Mouse (Mus musculus) hindbrain, embryonic 10.5 days (tissue): ENCODE data around the gene Cdhr2. TPM values are rescaled to one million over a fixed set of nuclear protein-coding genes. Genes with fewer than 3 reads are reported as not detected.

Experiments
- DNase-seq: peaks from one replicate; pipeline ENCODE4 v3.0.0-alpha.2; 2017; ENCODE audit warnings: low spot score
- H3K27ac ChIP-seq: fragments of 300-500 bp; sonication (generic); 2 replicates; pipeline ENCODE4 v1.5.1; 2016; ENCODE audit warnings: mild to moderate bottlenecking, moderate library complexity
- H3K27me3 ChIP-seq: fragments of 300-500 bp; sonication (generic); 2 replicates; pipeline ENCODE4 v1.6.1; 2016; ENCODE audit warnings: mild to moderate bottlenecking; ENCODE audit not compliant: poor library complexity, insufficient read depth, severe bottlenecking
- H3K36me3 ChIP-seq: fragments of 300-500 bp; sonication (generic); 2 replicates; pipeline ENCODE4 v1.6.1; 2016; ENCODE audit warnings: mild to moderate bottlenecking, moderate library complexity
- H3K4me1 ChIP-seq: fragments of 300-500 bp; sonication (generic); replicated peaks from 2 replicates; pipeline ENCODE4 v1.6.1; 2016; ENCODE audit warnings: mild to moderate bottlenecking
- H3K4me3 ChIP-seq: fragments of 300-500 bp; sonication (generic); 2 replicates; pipeline ENCODE4 v1.5.1; 2016; ENCODE audit warnings: mild to moderate bottlenecking, moderate library complexity
- H3K9me3 ChIP-seq: fragments of 300-500 bp; sonication (generic); 2 replicates; pipeline ENCODE4 v1.6.1; 2016; ENCODE audit warnings: mild to moderate bottlenecking, moderate library complexity
- WGBS: fragments of 180-500 bp; shearing (Covaris S2); methylation state at CpG from one replicate; pipeline ENCODE4 v1.1.7; 2016; 5-methylcytosine and 5-hydroxymethylcytosine counted together
- polyA plus RNA-seq: library from polyadenylated mRNA; unstranded; fragments of >200 nt; fragmentation: Nextera tagmentation; extraction: Ambion mirVana; gene quantifications from 2 replicates; pipeline ENCODE4 v1.2.1, GENCODE M21; 2016

Gene Cdhr2
- polyA plus RNA-seq, 1 experiment from 2014 or later: 0.07 TPM

DNA sequence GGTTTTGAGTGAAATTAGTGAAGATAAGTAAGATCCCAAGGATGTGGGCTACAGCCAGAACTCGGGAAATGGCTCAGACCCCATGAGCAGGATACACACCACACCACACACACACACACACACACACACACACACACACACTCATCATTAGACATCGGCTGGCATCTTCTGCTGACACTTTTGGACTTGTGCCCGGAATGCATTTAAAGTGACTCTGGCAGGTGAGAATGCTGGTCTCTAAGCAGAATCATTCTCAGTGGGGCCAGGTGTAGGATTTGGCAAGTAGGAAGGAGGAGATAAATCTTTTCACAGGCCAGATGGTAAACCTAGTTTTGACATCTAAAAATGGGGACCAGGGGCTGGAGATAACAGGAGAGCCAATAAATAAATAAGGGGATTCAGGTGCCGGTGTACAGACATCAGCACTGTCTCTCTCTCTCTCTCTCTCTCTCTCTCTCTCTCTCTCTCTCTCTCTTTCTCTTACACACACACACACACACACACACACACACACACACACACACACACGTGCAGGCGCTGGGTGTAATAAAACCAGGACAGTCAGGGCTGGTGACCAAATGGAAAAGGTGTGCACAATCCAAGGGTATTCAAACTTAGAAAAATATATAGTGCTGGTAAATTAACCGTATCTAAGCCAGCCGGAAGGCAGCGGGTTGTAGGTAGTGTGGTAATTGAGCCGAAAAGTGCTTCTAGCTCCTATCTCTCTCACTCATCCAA is 56.0 kb downstream of the Cdhr2 start:
- WGBS: 53% methylated on average over 10 of the region's 10 CpGs
- H3K9me3 ChIP-seq: no peaks in the 10 kb centered on the region
- no peak for DNase-seq
- H3K27me3 ChIP-seq: peaks cover 85% of the 10 kb centered on the region
- peak overlapping the region; percentile 60 for H3K4me3 ChIP-seq
- no peaks in the 10 kb centered on the region for H3K36me3 ChIP-seq
- H3K4me1 ChIP-seq: peaks cover 48% of the 10 kb centered on the region
- peak overlapping the region; percentile 84 for H3K27ac ChIP-seq

DNA sequence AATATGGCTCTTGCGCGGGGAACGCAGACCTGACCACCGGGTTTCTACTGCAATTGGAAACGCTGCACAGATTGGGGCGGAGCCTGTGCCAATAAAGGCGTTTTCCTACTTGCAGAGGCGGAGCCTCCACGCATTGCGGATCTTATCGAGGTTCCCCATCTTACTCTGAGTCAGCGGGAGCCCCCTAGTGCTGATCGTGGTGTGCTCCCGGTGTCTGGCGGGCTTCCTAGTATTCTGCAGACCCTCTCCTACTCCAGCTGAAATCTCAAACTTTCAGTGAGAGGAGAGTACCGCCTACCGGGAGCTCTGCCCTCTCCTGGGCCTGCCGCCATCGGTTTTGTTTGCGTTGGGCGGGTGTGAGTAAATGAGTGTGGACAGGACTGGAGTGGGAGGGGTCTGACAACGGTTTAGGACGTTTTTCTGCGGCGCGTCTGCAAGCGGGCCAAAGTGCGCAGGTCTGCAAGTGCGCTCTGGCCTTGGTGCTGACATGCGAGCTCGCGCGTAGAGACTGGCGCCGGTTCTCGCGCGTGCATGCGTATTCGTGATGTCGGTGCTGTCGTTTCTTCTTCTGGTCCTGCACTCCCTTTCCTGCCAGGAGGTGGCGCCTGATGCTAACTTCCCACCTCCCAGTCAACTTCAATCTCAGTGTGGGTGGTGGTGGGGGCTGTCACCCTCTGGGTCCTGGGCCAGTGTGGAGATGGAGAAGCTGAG is 56.9 kb downstream of the Cdhr2 start:
- DNase-seq: peak; percentile 92
- under 1% methylated on average over 43 of the region's 43 CpGs for WGBS

DNA sequence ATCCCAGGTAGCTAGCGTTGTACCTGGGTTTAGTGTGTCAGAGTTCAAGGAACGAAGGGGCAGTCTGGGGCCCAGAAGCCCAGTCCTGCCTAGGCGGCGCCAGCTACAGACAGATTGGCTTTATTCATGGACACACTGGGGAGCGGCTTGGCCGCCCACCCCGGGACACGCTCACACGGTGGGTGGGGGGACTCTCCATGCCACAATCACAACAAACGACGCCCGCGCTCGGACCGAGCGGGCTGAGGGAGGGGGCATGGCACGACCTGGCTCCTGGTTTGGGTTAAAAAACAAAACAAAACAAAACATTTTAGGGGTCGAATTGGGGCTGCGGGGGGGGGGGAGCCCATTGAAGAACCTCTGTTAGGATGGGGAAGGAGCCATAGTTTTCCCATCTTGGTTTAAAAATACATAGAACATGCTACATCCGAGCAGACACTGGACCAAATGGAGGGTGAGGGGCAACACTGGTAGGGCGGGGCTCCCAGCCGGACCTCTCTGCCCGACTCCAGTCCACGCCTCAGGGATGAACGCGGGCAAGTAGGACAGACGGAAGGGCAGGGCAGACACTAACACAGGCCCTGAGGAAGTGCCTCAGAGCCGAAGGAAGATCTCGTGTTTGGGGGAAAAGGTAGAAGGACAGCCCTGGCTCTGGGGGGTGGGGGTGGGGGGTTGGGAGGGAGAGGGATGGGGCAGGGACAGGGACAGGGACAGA is 57.7 kb downstream of the Cdhr2 start:
- H3K27me3 ChIP-seq: peaks cover 85% of the 10 kb centered on the region
- peak overlapping the region; percentile 84 for H3K27ac ChIP-seq
- H3K36me3 ChIP-seq: no peaks in the 10 kb centered on the region
- peak; percentile 11 for DNase-seq
- WGBS: 1% methylated on average over 29 of the region's 29 CpGs
- peaks cover 49% of the 10 kb centered on the region for H3K4me1 ChIP-seq
- no peaks in the 10 kb centered on the region for H3K9me3 ChIP-seq
- peak overlapping the region; percentile 60 for H3K4me3 ChIP-seq

More for the DNA sequence above, 56.9 kb downstream of the Cdhr2 start:
- Histone ChIP-seq H3K4me1 (peaks cover 48% of the 10 kb centered on the region), H3K36me3 (no peaks in the 10 kb centered on the region), H3K4me3 (peak overlapping the region; percentile 60), H3K27me3 (peaks cover 85% of the 10 kb centered on the region), H3K9me3 (no peaks in the 10 kb centered on the region), H3K27ac (peak overlapping the region; percentile 84)

- Histone ChIP-seq H3K36me3 (no peaks in the 10 kb centered on the region), H3K9me3 (no peaks in the 10 kb centered on the region), H3K27ac (peak overlapping the region; percentile 84), H3K4me1 (peaks cover 53% of the 10 kb centered on the region), H3K27me3 (peaks cover 85% of the 10 kb centered on the region), H3K4me3 (peak overlapping the region; percentile 60)
- DNase-seq: peak; percentile 50
- WGBS: 2% methylated on average over 7 of the region's 7 CpGs
These were observed 58.2 kb downstream of the Cdhr2 start for GRCm38 (mm10) chr13:54759496-54759895.

DNA sequence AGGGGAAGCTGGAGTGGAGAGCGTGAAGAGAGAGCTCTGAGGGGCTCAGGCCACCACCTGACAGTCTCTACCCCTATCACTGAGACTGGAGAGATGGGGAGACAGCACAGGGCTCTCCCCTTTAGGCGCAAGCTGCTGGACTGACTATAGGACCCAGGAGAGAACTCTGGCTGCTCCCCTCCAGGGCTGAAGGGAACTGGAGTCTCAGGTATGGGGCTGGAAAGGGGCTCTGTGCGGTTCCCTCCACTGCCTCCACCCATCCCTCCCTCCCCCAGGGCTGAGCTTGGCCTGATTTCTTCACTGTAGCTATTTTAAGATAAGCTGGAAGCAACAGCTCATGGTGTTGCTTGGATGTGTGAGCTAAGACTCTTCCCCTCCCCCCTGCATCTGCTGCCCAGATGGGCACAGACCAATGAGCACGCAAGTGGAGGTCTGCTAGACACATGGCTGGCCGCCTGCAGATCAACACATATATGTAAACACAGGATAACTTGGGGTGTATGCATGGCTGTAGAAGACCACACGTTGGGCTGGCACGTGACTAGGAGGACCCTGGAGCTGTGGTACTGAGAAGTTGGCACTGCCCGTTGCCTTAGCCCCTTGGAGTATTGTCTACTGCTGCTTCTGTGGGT is 59.0 kb downstream of the Cdhr2 start:
- no peaks in the 10 kb centered on the region for H3K9me3 ChIP-seq
- H3K27ac ChIP-seq: peak overlapping the region; percentile 84; the same call in 1 of the 2 replicates
- WGBS: 62% methylated on average over 8 of the region's 8 CpGs
- H3K36me3 ChIP-seq: no peaks in the 10 kb centered on the region
- H3K27me3 ChIP-seq: peaks cover 87% of the 10 kb centered on the region
- peak; percentile 44 for DNase-seq
- no peak overlapping the region for H3K4me3 ChIP-seq
- peaks cover 58% of the 10 kb centered on the region for H3K4me1 ChIP-seq

- H3K9me3 ChIP-seq: no peaks in the 10 kb centered on the region
- H3K36me3 ChIP-seq: no peaks in the 10 kb centered on the region
- DNase-seq: no peak
- no peak overlapping the region for H3K4me3 ChIP-seq
- peaks cover 87% of the 10 kb centered on the region for H3K27me3 ChIP-seq
- 66% methylated on average over 7 of the region's 7 CpGs for WGBS
- H3K27ac ChIP-seq: 0 out of 2 replicates have a peak overlapping the region, but pooled peaks have one; percentile 45
- peaks cover 60% of the 10 kb centered on the region for H3K4me1 ChIP-seq
These were observed 59.6 kb downstream of the Cdhr2 start for GRCm38 (mm10) chr13:54760906-54761305.

GRCm38 (mm10) chr13:54765281-54766191 is 64.3 kb downstream of the Cdhr2 start:
- 5% methylated on average over 44 of the region's 44 CpGs for WGBS
- no peak for DNase-seq
- peak overlapping the region; percentile 41 for H3K27ac ChIP-seq

DNA sequence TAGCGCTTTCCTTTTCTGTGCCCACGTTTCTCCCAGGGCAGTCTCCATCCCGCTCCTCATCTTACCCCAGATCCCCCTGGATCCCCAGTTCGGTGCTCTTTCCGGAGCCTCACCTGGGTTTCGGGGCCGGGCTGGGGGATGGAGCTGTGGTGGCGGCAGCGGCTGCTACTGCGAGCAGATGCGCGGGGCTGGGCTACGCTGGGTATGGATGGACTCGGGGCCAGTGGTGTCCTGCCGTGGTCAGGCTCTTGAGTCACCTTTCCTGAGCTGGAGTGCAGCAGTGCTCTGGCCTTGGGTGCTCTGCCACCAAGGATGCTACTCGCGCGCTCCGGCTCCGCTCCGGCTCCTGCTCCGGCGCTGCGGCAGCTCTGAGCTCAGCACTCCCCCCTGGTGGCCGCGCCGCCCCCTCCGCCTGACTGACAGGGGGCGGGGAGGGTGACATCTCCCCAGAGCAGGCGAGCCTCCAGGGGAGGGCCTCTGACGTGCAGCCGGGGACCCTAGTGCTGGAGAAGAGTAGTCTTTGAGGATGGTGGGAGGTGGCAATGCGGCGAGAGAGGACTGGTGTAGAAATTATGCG is 65.0 kb downstream of the Cdhr2 start, which contains the start of gene Sncb:
Sncb (minus strand) TSS at position 404 of the 577 bp plus-strand sequence.
- peak within 1 kb of the TSS; percentile 41 for H3K27ac ChIP-seq
- 1% methylated on average over 35 of the region's 35 CpGs for WGBS
- H3K27me3 ChIP-seq: peaks cover 65% of the 10 kb centered on the region
- H3K36me3 ChIP-seq: no peaks in the 10 kb centered on the region
- H3K4me1 ChIP-seq: peaks cover 29% of the 10 kb centered on the region
- peak; percentile 70 for DNase-seq
- 0 out of 2 replicates have a peak, but pooled peaks cover 3% of the 10 kb centered on the region for H3K9me3 ChIP-seq
- peak within 1 kb of the TSS; percentile 57 for H3K4me3 ChIP-seq

More at GRCm38 (mm10) chr13:54765281-54766191, 64.3 kb downstream of the Cdhr2 start:
- Histone ChIP-seq H3K27me3 (peaks cover 73% of the 10 kb centered on the region), H3K4me3 (peak overlapping the region; percentile 57), H3K4me1 (peaks cover 32% of the 10 kb centered on the region), H3K9me3 (no peaks in the 10 kb centered on the region), H3K36me3 (no peaks in the 10 kb centered on the region)

GRCm38 (mm10) chr13:54767012-54767411 is 65.8 kb downstream of the Cdhr2 start:
- Histone ChIP-seq H3K27me3 (peaks cover 58% of the 10 kb centered on the region), H3K9me3 (0 out of 2 replicates have a peak, but pooled peaks cover 3% of the 10 kb centered on the region), H3K36me3 (no peaks in the 10 kb centered on the region), H3K4me3 (no peak overlapping the region), H3K27ac (no peak overlapping the region), H3K4me1 (peaks cover 29% of the 10 kb centered on the region)
- no peak for DNase-seq
- WGBS: 83% methylated on average over 4 of the region's 4 CpGs

GRCm38 (mm10) chr13:54780592-54780991 is 79.3 kb downstream of the Cdhr2 start:
- Histone ChIP-seq H3K36me3 (no peaks in the 10 kb centered on the region), H3K27me3 (peaks cover 3% of the 10 kb centered on the region), H3K4me1 (no peaks in the 10 kb centered on the region), H3K4me3 (no peak overlapping the region), H3K27ac (no peak overlapping the region), H3K9me3 (no peaks in the 10 kb centered on the region; the same call in 1 of the 2 replicates)
- WGBS: 85% methylated on average over 3 of the region's 3 CpGs
- DNase-seq: no peak

GRCm38 (mm10) chr13:54781086-54781485 is 79.8 kb downstream of the Cdhr2 start:
- 81% methylated on average over 3 of the region's 3 CpGs for WGBS
- peaks cover 3% of the 10 kb centered on the region for H3K27me3 ChIP-seq

More at GRCm38 (mm10) chr13:54781086-54781485, 79.8 kb downstream of the Cdhr2 start:
- Histone ChIP-seq H3K4me1 (no peaks in the 10 kb centered on the region), H3K36me3 (no peaks in the 10 kb centered on the region), H3K4me3 (no peak overlapping the region), H3K9me3 (no peaks in the 10 kb centered on the region; the same call in 1 of the 2 replicates), H3K27ac (no peak overlapping the region)
- DNase-seq: no peak
